Mouse (Mus musculus): ENCODE data around the gene Ldlrad2.
"Not testable (repeated sequence)": the region's sequence is repeated elsewhere in the genome, so short reads cannot be mapped to it uniquely, and the experiment has no call there.

The Ldlrad2 gene

GRCm38 (mm10) chr4:137574469-137574868 is at the start of gene Ldlrad2:
TSS of gene Ldlrad2 (minus strand) at chr4:137574569.
- no peak for DNase-seq

- no peak for DNase-seq
Observed at GRCm38 (mm10) chr4:137622847-137623246, 48.5 kb upstream of the Ldlrad2 start.

GRCm38 (mm10) chr4:137610256-137610655 is 35.9 kb upstream of the Ldlrad2 start:
- DNase-seq, result no peak

GRCm38 (mm10) chr4:137609702-137610101 is 35.3 kb upstream of the Ldlrad2 start:
- DNase-seq, result no peak

GRCm38 (mm10) chr4:137609281-137609680 is 34.9 kb upstream of the Ldlrad2 start:
- DNase-seq, result no peak

GRCm38 (mm10) chr4:137607023-137607422 is 32.7 kb upstream of the Ldlrad2 start:
- no peak for DNase-seq

- no peak for DNase-seq
Observed at GRCm38 (mm10) chr4:137603449-137604171, 29.2 kb upstream of the Ldlrad2 start.

- DNase-seq, result no peak
Observed at GRCm38 (mm10) chr4:137598577-137598976, 24.2 kb upstream of the Ldlrad2 start.

GRCm38 (mm10) chr4:137597098-137597630 is 22.8 kb upstream of the Ldlrad2 start:
- DNase-seq, result no peak

- DNase-seq, result no peak
Observed at GRCm38 (mm10) chr4:137594496-137595270, 20.3 kb upstream of the Ldlrad2 start.

GRCm38 (mm10) chr4:137593601-137594495 is 19.5 kb upstream of the Ldlrad2 start, which contains the start of gene Usp48:
TSS of gene Usp48 (plus strand) at chr4:137593755.
- DNase-seq, result peak; percentile 99

- no peak for DNase-seq
Observed at GRCm38 (mm10) chr4:137590961-137591360, 16.6 kb upstream of the Ldlrad2 start.

- DNase-seq, result no peak
Observed at GRCm38 (mm10) chr4:137589586-137589985, 15.2 kb upstream of the Ldlrad2 start.

GRCm38 (mm10) chr4:137589095-137589494 is 14.7 kb upstream of the Ldlrad2 start:
- DNase-seq, result not testable (repeated sequence)

- no peak for DNase-seq
Observed at GRCm38 (mm10) chr4:137581815-137582214, 7.4 kb upstream of the Ldlrad2 start.

- DNase-seq, result no peak
Observed at GRCm38 (mm10) chr4:137580299-137580698, 5.9 kb upstream of the Ldlrad2 start.

GRCm38 (mm10) chr4:137579789-137580188 is 5.4 kb upstream of the Ldlrad2 start:
- DNase-seq, result peak; percentile 22

GRCm38 (mm10) chr4:137578181-137578845 is 3.9 kb upstream of the Ldlrad2 start:
- peak; percentile 50 for DNase-seq

- DNase-seq, result no peak
Observed at GRCm38 (mm10) chr4:137577486-137577885, 3.1 kb upstream of the Ldlrad2 start.

- no peak for DNase-seq
Observed at GRCm38 (mm10) chr4:137569873-137570272, 4.5 kb downstream of the Ldlrad2 start.

GRCm38 (mm10) chr4:137556673-137557210 is 17.6 kb downstream of the Ldlrad2 start:
- no peak for DNase-seq

GRCm38 (mm10) chr4:137553466-137553865 is 20.9 kb downstream of the Ldlrad2 start:
- DNase-seq, result no peak

All from kidney, adult 9 months (tissue).